Mouse (Mus musculus): ENCODE measurements around the gene Krt83. TPM values are rescaled to one million over a fixed set of nuclear protein-coding genes. Genes with fewer than 3 reads are reported as not detected.

Krt83 gene
- polyA plus RNA-seq, 1 experiment from 2014 or later = not detected

DNA sequence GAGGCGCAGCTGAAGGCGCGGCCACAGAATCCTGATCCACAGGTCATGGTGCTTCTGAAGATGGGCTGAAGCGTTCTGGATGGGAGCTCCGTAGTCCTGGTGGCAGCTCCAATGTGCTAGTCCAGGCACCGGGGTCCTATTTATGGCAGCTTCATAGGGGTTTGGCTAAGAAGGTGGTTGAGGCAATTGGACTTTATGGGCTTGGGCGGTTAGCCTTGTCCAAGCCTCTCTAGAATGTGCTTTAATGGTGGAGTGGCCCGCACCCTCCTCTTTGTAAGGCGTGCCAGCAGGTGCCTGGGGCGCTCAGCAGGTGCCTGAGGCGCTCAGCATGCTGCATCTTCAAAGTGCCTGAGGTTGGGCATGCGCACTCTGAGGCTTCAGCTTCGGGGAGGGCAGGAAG, 27.7 kb downstream of the Krt83 start, which contains the start of gene Krt81:
Krt81 (minus strand) TSS at position 101 of the 400 bp plus-strand sequence.
- peaks cover 2% of the 10 kb centered on the region; the same call in 1 of the 2 replicates for H3K4me1 ChIP-seq (replicated peaks)
- H3K36me3 ChIP-seq = no peaks in the 10 kb centered on the region
- no peaks in the 10 kb centered on the region for H3K27me3 ChIP-seq
- no peak within 1 kb of the TSS for H3K27ac ChIP-seq (replicated peaks)
- H3K9me3 ChIP-seq = no peaks in the 10 kb centered on the region
- H3K4me3 ChIP-seq = no peak within 1 kb of the TSS
- H3K4me2 ChIP-seq = no peak within 1 kb of the TSS
- WGBS = 78% methylated on average over 13 of the region's 13 CpGs
- H3K9ac ChIP-seq = no peak within 1 kb of the TSS
- no peak for ATAC-seq (ENCODE audit: low read depth)

DNA sequence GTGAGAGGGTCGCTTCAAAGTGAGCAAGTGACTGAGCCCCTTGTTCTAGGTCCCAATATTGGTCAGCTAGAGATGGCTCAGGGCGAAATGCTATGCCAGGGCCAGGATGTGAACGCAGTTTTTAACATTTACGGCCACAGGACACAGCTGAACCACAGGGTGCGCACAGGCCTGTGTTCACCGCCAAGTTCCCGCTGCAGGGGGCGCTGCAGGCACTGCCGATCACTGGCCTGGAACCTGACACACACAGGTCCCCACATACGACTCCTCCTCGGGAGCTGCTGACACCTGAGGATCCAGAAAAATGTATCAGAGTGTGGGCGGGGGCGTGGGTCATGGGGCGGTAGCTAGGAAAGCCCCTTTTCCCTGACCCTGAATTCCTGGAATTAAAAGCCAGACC, 32.0 kb downstream of the Krt83 start:
- no peak overlapping the region for H3K4me2 ChIP-seq
- no peaks in the 10 kb centered on the region for H3K36me3 ChIP-seq
- H3K27me3 ChIP-seq = no peaks in the 10 kb centered on the region
- H3K9ac ChIP-seq = no peak overlapping the region
- ATAC-seq (ENCODE audit: low read depth) = no peak
- no peak overlapping the region for H3K4me3 ChIP-seq
- H3K9me3 ChIP-seq = peaks cover 3% of the 10 kb centered on the region; the same call in 1 of the 2 replicates
- H3K4me1 ChIP-seq (replicated peaks) = peaks cover 9% of the 10 kb centered on the region; the same call in 1 of the 2 replicates
- WGBS = 78% methylated on average over 14 of the region's 14 CpGs
- no peak overlapping the region for H3K27ac ChIP-seq (replicated peaks)

GRCm38 (mm10) chr15:101458361-101458930, 32.9 kb downstream of the Krt83 start:
- Histone ChIP-seq H3K9ac (no peak overlapping the region; the same call in 1 of the 2 replicates), H3K4me1 (replicated peaks) (peaks cover 11% of the 10 kb centered on the region; the same call in 1 of the 2 replicates), H3K9me3 (peaks cover 3% of the 10 kb centered on the region; the same call in 1 of the 2 replicates), H3K36me3 (no peaks in the 10 kb centered on the region), H3K27ac (replicated peaks) (no peak overlapping the region), H3K4me3 (no peak overlapping the region), H3K4me2 (no peak overlapping the region), H3K27me3 (no peaks in the 10 kb centered on the region)
- no peak for ATAC-seq (ENCODE audit: low read depth)
- WGBS = 50% methylated on average over 16 of the region's 16 CpGs

- no peak for ATAC-seq (ENCODE audit: low read depth)
- no peaks in the 10 kb centered on the region for H3K27me3 ChIP-seq
- peaks cover 14% of the 10 kb centered on the region; the same call in 1 of the 2 replicates for H3K4me1 ChIP-seq (replicated peaks)
- WGBS = 93% methylated on average over 6 of the region's 6 CpGs
- H3K36me3 ChIP-seq = no peaks in the 10 kb centered on the region
- no peak overlapping the region for H3K4me3 ChIP-seq
- no peak overlapping the region for H3K4me2 ChIP-seq
- no peak overlapping the region for H3K9ac ChIP-seq
- H3K27ac ChIP-seq (replicated peaks) = no peak overlapping the region
- peaks cover 3% of the 10 kb centered on the region; the same call in 1 of the 2 replicates for H3K9me3 ChIP-seq
Measured at GRCm38 (mm10) chr15:101455891-101456290, 35.4 kb downstream of the Krt83 start.

DNA sequence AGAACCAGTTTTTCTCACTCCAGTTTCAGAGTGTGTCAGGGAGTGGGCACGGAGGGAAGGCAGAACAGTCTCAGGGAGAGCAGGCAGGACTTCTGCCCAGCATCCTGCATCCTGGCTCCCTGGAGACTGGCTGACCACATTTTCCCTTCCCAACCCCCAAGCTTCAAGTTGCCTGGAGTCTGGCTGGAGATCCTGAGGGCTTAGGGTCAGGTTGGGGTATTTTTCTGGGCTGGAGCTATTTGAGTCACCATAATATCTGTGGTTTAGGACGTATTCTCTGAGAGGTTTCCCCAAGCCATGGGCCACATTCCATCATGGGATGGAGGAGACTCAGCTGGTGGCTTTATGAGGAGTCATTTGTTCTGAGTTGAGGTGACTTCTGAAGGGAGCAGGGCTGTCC, 36.0 kb downstream of the Krt83 start:
- H3K4me2 ChIP-seq = no peak overlapping the region
- H3K36me3 ChIP-seq = no peaks in the 10 kb centered on the region
- peaks cover 3% of the 10 kb centered on the region; the same call in 1 of the 2 replicates for H3K9me3 ChIP-seq
- no peak overlapping the region for H3K27ac ChIP-seq (replicated peaks)
- no peak for ATAC-seq (ENCODE audit: low read depth)
- no peak overlapping the region for H3K4me3 ChIP-seq
- H3K9ac ChIP-seq = no peak overlapping the region
- peaks cover 14% of the 10 kb centered on the region; the same call in 1 of the 2 replicates for H3K4me1 ChIP-seq (replicated peaks)
- WGBS = 89% methylated on average over 2 of the region's 2 CpGs
- no peaks in the 10 kb centered on the region for H3K27me3 ChIP-seq

DNA sequence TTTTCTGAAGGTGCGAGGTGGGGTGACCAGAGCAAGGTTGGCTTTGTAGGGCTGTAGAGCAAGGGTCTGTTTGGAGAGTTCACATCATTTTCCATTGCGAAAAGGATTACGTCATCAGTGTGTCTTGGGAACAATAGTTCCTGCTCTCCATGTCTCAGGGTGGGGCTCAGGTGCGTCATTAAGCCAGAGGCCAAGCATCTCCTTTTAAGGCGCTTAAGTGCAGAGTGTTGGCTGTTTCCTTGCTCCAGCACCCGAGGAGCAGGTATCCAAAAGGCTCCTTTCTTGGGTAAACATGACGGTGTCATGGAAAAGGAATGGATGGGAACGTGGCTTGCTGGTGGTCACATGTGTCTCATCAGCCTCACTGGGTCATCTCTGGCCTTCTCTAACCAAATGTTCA, 36.5 kb downstream of the Krt83 start:
- Histone ChIP-seq H3K27me3 (no peaks in the 10 kb centered on the region), H3K36me3 (no peaks in the 10 kb centered on the region), H3K9me3 (peaks cover 3% of the 10 kb centered on the region; the same call in 1 of the 2 replicates), H3K9ac (no peak overlapping the region), H3K4me1 (replicated peaks) (peaks cover 14% of the 10 kb centered on the region; the same call in 1 of the 2 replicates), H3K4me2 (no peak overlapping the region), H3K27ac (replicated peaks) (no peak overlapping the region), H3K4me3 (no peak overlapping the region)
- 87% methylated on average over 8 of the region's 8 CpGs for WGBS
- no peak for ATAC-seq (ENCODE audit: low read depth)

- H3K4me1 ChIP-seq (replicated peaks) = peaks cover 8% of the 10 kb centered on the region; the same call in 1 of the 2 replicates
- no peak overlapping the region for H3K4me2 ChIP-seq
- peaks cover 3% of the 10 kb centered on the region; the same call in 1 of the 2 replicates for H3K9me3 ChIP-seq
- no peaks in the 10 kb centered on the region for H3K27me3 ChIP-seq
- no peak overlapping the region for H3K9ac ChIP-seq
- H3K36me3 ChIP-seq = no peaks in the 10 kb centered on the region
- H3K4me3 ChIP-seq = no peak overlapping the region
- H3K27ac ChIP-seq (replicated peaks) = no peak overlapping the region
- WGBS = 6% methylated on average over 13 of the region's 13 CpGs
- ATAC-seq (ENCODE audit: low read depth) = no peak; the same call in 1 of the 2 replicates
Measured at GRCm38 (mm10) chr15:101453093-101453736, 38.1 kb downstream of the Krt83 start.

DNA sequence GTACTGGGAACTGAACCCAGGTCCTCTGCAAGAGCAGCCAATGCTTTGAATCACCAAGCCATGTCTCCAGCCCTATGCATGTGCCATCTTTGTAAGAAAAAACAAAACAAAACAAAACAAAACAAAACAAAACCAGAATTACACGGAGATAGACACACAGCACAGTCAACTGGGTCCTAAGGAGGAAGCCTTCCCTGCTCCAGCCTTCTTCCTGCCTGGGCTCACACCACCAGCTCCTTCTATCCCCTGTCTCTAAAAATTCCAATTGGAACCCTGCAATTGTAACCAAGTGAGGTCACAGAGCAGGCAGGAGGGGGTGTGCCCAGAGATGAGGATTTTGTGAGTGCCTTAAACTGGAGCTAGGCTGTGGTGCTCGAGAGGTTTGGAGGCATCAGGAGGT, 43.9 kb downstream of the Krt83 start, which contains the start of gene Krt88:
Krt88 (plus strand) TSS at position 301 of the 400 bp plus-strand sequence.
- 66% methylated on average over 2 of the region's 2 CpGs for WGBS
- no peak within 1 kb of the TSS for H3K4me3 ChIP-seq
- no peaks in the 10 kb centered on the region for H3K27me3 ChIP-seq
- H3K27ac ChIP-seq (replicated peaks) = no peak within 1 kb of the TSS
- H3K4me2 ChIP-seq = no peak within 1 kb of the TSS
- no peaks in the 10 kb centered on the region for H3K36me3 ChIP-seq
- no peak within 1 kb of the TSS for H3K9ac ChIP-seq
- no peaks in the 10 kb centered on the region for H3K9me3 ChIP-seq
- H3K4me1 ChIP-seq (replicated peaks) = no peaks in the 10 kb centered on the region
- no peak for ATAC-seq (ENCODE audit: low read depth)

GRCm38 (mm10) chr15:101446572-101446971, 44.7 kb downstream of the Krt83 start:
- H3K9ac ChIP-seq = no peak overlapping the region
- no peak for ATAC-seq (ENCODE audit: low read depth)
- H3K4me3 ChIP-seq = no peak overlapping the region
- no peaks in the 10 kb centered on the region for H3K36me3 ChIP-seq
- no peak overlapping the region for H3K4me2 ChIP-seq
- H3K27ac ChIP-seq (replicated peaks) = no peak overlapping the region
- H3K4me1 ChIP-seq (replicated peaks) = no peaks in the 10 kb centered on the region
- H3K27me3 ChIP-seq = no peaks in the 10 kb centered on the region
- WGBS = 76% methylated on average over 11 of the region's 11 CpGs
- no peaks in the 10 kb centered on the region for H3K9me3 ChIP-seq

DNA sequence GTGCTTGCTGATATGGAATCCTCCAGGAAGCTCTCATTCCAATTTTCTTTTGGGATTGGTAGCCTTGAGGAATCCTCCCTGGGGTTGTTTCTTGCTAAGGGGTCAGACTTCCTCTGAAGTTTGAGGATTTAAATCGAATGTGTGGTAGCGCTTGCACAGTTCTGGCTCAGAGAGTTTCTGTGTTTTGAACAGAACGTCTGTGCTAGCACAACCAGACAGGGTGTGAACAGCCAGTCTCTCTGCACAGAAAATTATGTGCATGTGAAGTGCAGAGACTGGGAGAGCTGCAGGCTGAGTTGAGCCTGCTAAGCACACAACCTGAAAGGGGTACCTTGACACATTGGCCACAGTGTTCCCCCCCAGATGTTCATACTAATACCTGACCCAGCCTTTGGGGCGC, 50.5 kb downstream of the Krt83 start:
- WGBS = 81% methylated on average over 4 of the region's 4 CpGs

GRCm38 (mm10) chr15:101438555-101438954, 52.8 kb downstream of the Krt83 start, which contains the start of gene Krt87:
Krt87 (minus strand) TSS chr15:101438804.
- Histone ChIP-seq H3K36me3 (no peaks in the 10 kb centered on the region), H3K9ac (peak within 1 kb of the TSS; percentile 64), H3K9me3 (no peaks in the 10 kb centered on the region), H3K27ac (replicated peaks) (no peak within 1 kb of the TSS), H3K4me3 (peak within 1 kb of the TSS; percentile 37), H3K4me2 (peak within 1 kb of the TSS; percentile 65), H3K4me1 (replicated peaks) (peaks cover 9% of the 10 kb centered on the region), H3K27me3 (peaks cover 38% of the 10 kb centered on the region)
- peak; percentile 32; the same call in 1 of the 2 replicates for ATAC-seq (ENCODE audit: low read depth)
- 2% methylated on average over 34 of the region's 34 CpGs for WGBS

More for the DNA sequence above, 50.5 kb downstream of the Krt83 start:
- H3K36me3 ChIP-seq = no peaks in the 10 kb centered on the region
- no peak overlapping the region for H3K4me2 ChIP-seq
- H3K27me3 ChIP-seq = peaks cover 38% of the 10 kb centered on the region
- ATAC-seq (ENCODE audit: low read depth) = no peak
- H3K9me3 ChIP-seq = no peaks in the 10 kb centered on the region
- peaks cover 9% of the 10 kb centered on the region for H3K4me1 ChIP-seq (replicated peaks)
- H3K27ac ChIP-seq (replicated peaks) = no peak overlapping the region
- H3K4me3 ChIP-seq = no peak overlapping the region
- no peak overlapping the region for H3K9ac ChIP-seq

DNA sequence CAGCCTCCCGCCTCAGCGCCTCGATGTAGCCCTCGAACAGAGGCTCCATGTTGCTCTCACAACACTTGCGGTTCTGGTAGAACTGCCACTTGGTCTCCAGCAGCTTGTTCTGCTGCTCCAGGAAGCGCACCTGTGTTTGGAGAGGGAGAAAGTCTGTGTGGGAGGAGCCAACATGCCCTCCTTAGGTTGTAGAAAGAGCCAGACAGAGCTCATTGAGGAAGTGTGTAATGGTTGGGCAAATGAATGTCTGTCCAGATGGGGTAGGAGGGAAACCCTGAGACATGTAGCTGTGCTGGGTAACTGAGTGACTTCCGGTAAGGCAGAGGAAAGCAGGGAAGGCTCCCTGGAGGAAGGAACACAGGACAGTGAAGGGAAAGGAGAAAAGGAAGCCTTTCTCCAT, 54.7 kb downstream of the Krt83 start:
- no peak overlapping the region for H3K4me2 ChIP-seq
- no peaks in the 10 kb centered on the region for H3K9me3 ChIP-seq
- peaks cover 9% of the 10 kb centered on the region for H3K4me1 ChIP-seq (replicated peaks)
- no peak for ATAC-seq (ENCODE audit: low read depth)
- no peaks in the 10 kb centered on the region for H3K36me3 ChIP-seq
- WGBS = 92% methylated on average over 7 of the region's 7 CpGs
- H3K27ac ChIP-seq (replicated peaks) = no peak overlapping the region
- no peak overlapping the region for H3K9ac ChIP-seq
- H3K4me3 ChIP-seq = no peak overlapping the region
- H3K27me3 ChIP-seq = peaks cover 38% of the 10 kb centered on the region

All from neural tube, embryonic 13.5 days (tissue).